Mouse (Mus musculus) thymus, adult 2 months (tissue): ENCODE results near the gene Zfyve27.

ENCODE experiments used
- CTCF ChIP-seq: fragments of 200-500 bp; IDR thresholded peaks from 2 replicates; pipeline ENCODE4 v1.5.1; 2012; ENCODE audit warnings: mild to moderate bottlenecking, control low read depth, low read length, moderate library complexity, borderline replicate concordance; ENCODE audit not compliant: control insufficient read depth, poor library complexity, insufficient read depth; ENCODE audit errors: extremely low read depth
- POLR2A ChIP-seq: fragments of 200-500 bp; IDR thresholded peaks from 2 replicates; pipeline ENCODE4 v1.6.1; 2012; ENCODE audit warnings: mild to moderate bottlenecking, low read length, control low read depth, moderate library complexity; ENCODE audit not compliant: control insufficient read depth, poor library complexity, insufficient read depth; ENCODE audit errors: extremely low read depth

DNA sequence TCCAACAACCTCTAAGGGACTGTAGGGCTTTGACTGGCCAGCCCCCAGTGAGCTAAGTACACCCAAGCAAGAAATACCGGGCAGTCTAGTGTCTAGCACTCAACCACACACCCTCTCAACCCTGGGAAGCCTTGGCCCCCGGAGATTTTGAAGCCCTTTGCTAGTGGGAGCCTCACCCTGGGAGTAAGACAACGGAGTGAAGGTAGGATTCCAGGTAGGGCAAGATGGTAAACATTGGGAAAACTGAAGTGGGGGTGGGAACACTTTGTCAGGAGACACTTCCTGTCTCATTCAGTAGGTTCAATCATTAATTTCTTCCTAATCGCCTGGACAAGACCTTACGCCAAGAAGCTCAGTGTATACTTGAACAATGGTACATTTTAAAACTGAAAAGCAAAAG lies 36.7 kb upstream of the Zfyve27 start:
- no peak for TF ChIP-seq POLR2A
- no peak for TF ChIP-seq CTCF
